Mouse (Mus musculus): ENCODE data around the gene Ppt1. TPM values are rescaled to one million over a fixed set of nuclear protein-coding genes. Genes with fewer than 3 reads are reported as not detected.

Gene Ppt1
- polyA plus RNA-seq, 1 experiment from 2014 or later, result 74.4 TPM

DNA sequence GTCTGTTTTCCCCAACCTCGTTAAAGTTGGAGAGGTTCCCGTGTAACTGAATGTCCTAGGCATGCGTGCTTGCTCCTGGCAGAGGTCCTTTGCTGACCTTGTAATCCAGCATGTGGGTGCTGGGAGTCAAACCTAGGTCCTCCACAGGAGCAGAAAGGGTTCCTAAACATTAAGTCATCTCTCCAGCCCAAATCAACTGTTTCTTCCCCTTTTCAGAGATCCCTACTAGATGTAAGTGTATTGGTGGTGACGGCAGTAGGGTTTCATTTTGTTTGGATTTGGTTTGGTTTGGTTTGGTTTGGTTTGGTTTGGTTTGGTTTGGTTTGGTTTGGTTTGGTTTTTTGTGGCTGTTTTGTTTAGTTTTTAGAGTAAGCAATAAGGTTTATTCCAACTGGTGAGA is 61.7 kb downstream of the Ppt1 start:
- TF ChIP-seq CTCF (IDR thresholded peaks at IDR 0.05; ENCODE audit: low read depth), result no peak
- H3K4me2 ChIP-seq (ENCODE audit: low read length), result no peak overlapping the region

DNA sequence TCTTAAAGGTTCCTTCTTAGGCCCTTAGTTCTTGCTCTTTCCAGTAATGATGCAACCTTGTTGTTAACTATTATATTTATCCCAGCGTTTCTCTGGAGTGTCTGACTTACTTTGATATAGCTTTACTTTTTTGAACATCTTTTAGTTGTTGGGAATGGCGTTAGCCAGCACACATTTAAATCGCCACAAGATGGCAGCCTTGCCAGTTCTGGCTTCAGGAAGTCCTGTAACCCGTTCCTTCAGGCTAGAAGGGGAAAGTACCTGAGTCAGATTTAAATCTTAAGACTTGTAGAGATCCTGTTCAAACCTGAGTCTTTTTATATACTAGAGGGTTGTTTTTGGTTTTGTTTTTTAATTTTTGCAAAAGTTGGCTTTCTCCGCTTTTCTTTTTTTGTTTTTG is 62.3 kb downstream of the Ppt1 start:
- Histone ChIP-seq H3K9ac (ENCODE audit: low read depth, low read length) (no peak overlapping the region), H3K36me3 (ENCODE audit: insufficient read depth, low read length) (no peaks in the 10 kb centered on the region), H3K27me3 (ENCODE audit: insufficient read depth, low read length) (no peaks in the 10 kb centered on the region), H3K4me1 (replicated peaks; ENCODE audit: insufficient read depth, low read length) (no peaks in the 10 kb centered on the region), H3K4me2 (ENCODE audit: low read length) (no peak overlapping the region), H3K9me3 (replicated peaks; ENCODE audit: low read length) (no peaks in the 10 kb centered on the region), H3K4me3 (replicated peaks; ENCODE audit: low read depth, low read length) (no peak overlapping the region), H3K27ac (no peak overlapping the region)
- DNase-seq (ENCODE audit: low spot score) (peak; percentile 88), ATAC-seq (replicated peaks; ENCODE audit: low FRiP score, low read depth) (no peak)
- TF ChIP-seq CTCF (IDR thresholded peaks at IDR 0.05; ENCODE audit: low read depth), result peak; percentile 87
- 20% methylated on average over 5 of the region's 5 CpGs for WGBS

More for the DNA sequence above, 61.7 kb downstream of the Ppt1 start:
- Histone ChIP-seq H3K4me1 (replicated peaks; ENCODE audit: insufficient read depth, low read length) (no peaks in the 10 kb centered on the region), H3K27me3 (ENCODE audit: insufficient read depth, low read length) (no peaks in the 10 kb centered on the region), H3K4me3 (replicated peaks; ENCODE audit: low read depth, low read length) (no peak overlapping the region), H3K27ac (no peak overlapping the region), H3K9me3 (replicated peaks; ENCODE audit: low read length) (no peaks in the 10 kb centered on the region), H3K36me3 (ENCODE audit: insufficient read depth, low read length) (no peaks in the 10 kb centered on the region), H3K9ac (ENCODE audit: low read depth, low read length) (no peak overlapping the region)
- ATAC-seq (replicated peaks; ENCODE audit: low FRiP score, low read depth) (no peak), DNase-seq (ENCODE audit: low spot score) (no peak)
- WGBS, result 80% methylated on average over 4 of the region's 4 CpGs

DNA sequence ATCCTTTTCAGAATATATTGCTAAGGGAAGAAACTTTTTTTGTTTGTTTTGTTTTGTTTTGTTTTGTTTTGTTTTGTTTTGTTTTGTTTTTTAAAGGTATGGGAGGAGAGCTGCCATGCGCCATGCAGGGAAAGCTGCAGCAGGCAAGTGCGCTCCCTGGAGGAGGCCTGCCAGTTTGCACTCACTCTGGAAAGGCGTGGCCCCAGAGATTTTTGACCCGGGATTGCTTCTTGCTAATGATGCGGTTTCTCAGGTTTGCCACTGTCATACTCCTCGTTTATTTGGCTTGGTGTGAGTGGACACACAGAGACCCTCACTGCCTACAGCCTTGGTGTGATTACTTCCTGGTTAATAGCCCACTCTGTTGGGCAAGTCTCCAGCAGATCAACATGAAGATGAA is 66.1 kb downstream of the Ppt1 start:
- Histone ChIP-seq H3K4me2 (ENCODE audit: low read length) (no peak overlapping the region), H3K4me1 (replicated peaks; ENCODE audit: insufficient read depth, low read length) (no peaks in the 10 kb centered on the region), H3K9ac (ENCODE audit: low read depth, low read length) (no peak overlapping the region), H3K27ac (no peak overlapping the region), H3K9me3 (replicated peaks; ENCODE audit: low read length) (no peaks in the 10 kb centered on the region), H3K27me3 (ENCODE audit: insufficient read depth, low read length) (no peaks in the 10 kb centered on the region), H3K4me3 (replicated peaks; ENCODE audit: low read depth, low read length) (no peak overlapping the region), H3K36me3 (ENCODE audit: insufficient read depth, low read length) (no peaks in the 10 kb centered on the region)
- ATAC-seq (replicated peaks; ENCODE audit: low FRiP score, low read depth) (no peak), DNase-seq (ENCODE audit: low spot score) (no peak)
- whole genome bisulfite sequencing, result 30% methylated on average over 6 of the region's 6 CpGs
- TF ChIP-seq CTCF (IDR thresholded peaks at IDR 0.05; ENCODE audit: low read depth), result peak; percentile 55

DNA sequence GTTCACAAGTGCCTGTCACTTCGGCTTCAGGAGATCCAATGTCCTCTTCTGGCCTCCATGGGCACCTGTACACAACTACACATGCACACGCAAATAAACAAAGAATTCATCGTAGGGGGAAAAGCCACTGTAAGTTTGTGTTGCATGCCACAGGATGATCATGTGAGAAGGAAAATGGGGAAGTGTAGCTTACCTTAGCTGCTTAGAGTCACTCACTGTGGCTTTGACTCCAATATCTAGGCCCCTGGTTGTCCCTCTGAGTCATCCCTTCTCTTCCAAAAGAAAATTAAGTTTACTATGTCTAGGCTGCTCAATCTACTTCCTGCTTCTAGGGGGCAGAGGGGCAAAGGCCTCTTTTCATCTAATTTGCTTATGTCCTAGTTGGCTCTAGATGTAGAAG is 67.7 kb downstream of the Ppt1 start:
- Histone ChIP-seq H3K27me3 (ENCODE audit: insufficient read depth, low read length) (no peaks in the 10 kb centered on the region), H3K36me3 (ENCODE audit: insufficient read depth, low read length) (no peaks in the 10 kb centered on the region), H3K9ac (ENCODE audit: low read depth, low read length) (no peak overlapping the region), H3K4me1 (replicated peaks; ENCODE audit: insufficient read depth, low read length) (no peaks in the 10 kb centered on the region), H3K9me3 (replicated peaks; ENCODE audit: low read length) (no peaks in the 10 kb centered on the region), H3K4me2 (ENCODE audit: low read length) (no peak overlapping the region), H3K27ac (no peak overlapping the region), H3K4me3 (replicated peaks; ENCODE audit: low read depth, low read length) (no peak overlapping the region)
- WGBS, result 86% methylated on average over 3 of the region's 3 CpGs
- no peak for TF ChIP-seq CTCF (IDR thresholded peaks at IDR 0.05; ENCODE audit: low read depth)
- DNase-seq (ENCODE audit: low spot score) (no peak), ATAC-seq (replicated peaks; ENCODE audit: low FRiP score, low read depth) (no peak)

DNA sequence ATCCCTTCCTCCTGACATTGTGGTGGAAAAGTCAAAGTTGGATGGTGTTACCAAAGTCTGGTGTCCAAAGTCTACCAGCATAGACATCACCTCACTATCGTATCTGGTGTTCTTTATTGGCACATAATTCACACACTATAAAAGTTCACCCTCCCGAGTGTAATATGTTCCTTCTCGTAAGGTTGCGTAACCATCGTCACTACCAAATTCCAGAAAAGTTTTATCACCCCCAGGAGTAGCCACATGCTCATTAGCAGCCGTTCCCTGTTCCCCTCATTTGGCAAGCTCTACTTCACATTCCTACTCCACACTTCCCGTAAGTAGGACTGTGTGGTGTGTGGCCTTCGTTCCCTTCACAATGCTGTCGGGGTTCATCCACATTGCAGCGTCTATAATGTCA is 69.3 kb downstream of the Ppt1 start:
- Histone ChIP-seq H3K4me2 (ENCODE audit: low read length) (no peak overlapping the region), H3K27me3 (ENCODE audit: insufficient read depth, low read length) (no peaks in the 10 kb centered on the region), H3K27ac (no peak overlapping the region), H3K9me3 (replicated peaks; ENCODE audit: low read length) (no peaks in the 10 kb centered on the region), H3K4me1 (replicated peaks; ENCODE audit: insufficient read depth, low read length) (no peaks in the 10 kb centered on the region), H3K4me3 (replicated peaks; ENCODE audit: low read depth, low read length) (no peak overlapping the region), H3K9ac (ENCODE audit: low read depth, low read length) (no peak overlapping the region), H3K36me3 (ENCODE audit: insufficient read depth, low read length) (no peaks in the 10 kb centered on the region)
- ATAC-seq (replicated peaks; ENCODE audit: low FRiP score, low read depth), result no peak
- no peak for TF ChIP-seq CTCF (IDR thresholded peaks at IDR 0.05; ENCODE audit: low read depth)
- 73% methylated on average over 10 of the region's 10 CpGs for WGBS
- no peak for DNase-seq (ENCODE audit: low spot score)

Other genes with a start within 250 kb of the Ppt1 start
- gene 9530002B09Rik, start 147.0 kb upstream of the Ppt1 start, polyA plus RNA-seq (2015; fragmentation: Nextera tagmentation; extraction: Ambion mirVana), result not detected in 2 replicates
- gene Cap1, start 49.8 kb downstream of the Ppt1 start, polyA plus RNA-seq (2015; fragmentation: Nextera tagmentation; extraction: Ambion mirVana), result 63.7 and 71.2 TPM in 2 replicates
- gene Mfsd2a, start 124.9 kb downstream of the Ppt1 start, polyA plus RNA-seq (2015; fragmentation: Nextera tagmentation; extraction: Ambion mirVana), result 1.8 and 2.1 TPM in 2 replicates
- gene Mycl, start 159.4 kb downstream of the Ppt1 start, polyA plus RNA-seq (2015; fragmentation: Nextera tagmentation; extraction: Ambion mirVana), result 6.5 and 7.1 TPM in 2 replicates
- gene Trit1, start 180.4 kb downstream of the Ppt1 start, polyA plus RNA-seq (2015; fragmentation: Nextera tagmentation; extraction: Ambion mirVana), result 15.7 and 17.1 TPM in 2 replicates

All from kidney, postnatal 0 days (tissue).